Mouse (Mus musculus) mouse embryonic stem cell (cell line): Measurements from ENCODE around the gene Zfp365.

Experiments used
- in situ Hi-C, 2 experiments: fragments of 300-500 bp; cut with MboI; formaldehyde crosslinking; loops; 1 replicate in 1 of 2; 3 replicates in 1 of 2; pipeline ENCODE4 v1.14.3; 2019 to 2020; ENCODE audit warnings: low sequenced_read_pairs in 2 of 2, low pct_unique_long_range_greater_than_20kb in 1 of 2, mixed read lengths in 1 of 2; ENCODE audit not compliant: unreplicated experiment in 1 of 2

The Zfp365 gene

GRCm38 (mm10) chr10:67911447-67912336, 770 bp downstream of the Zfp365 start:
- in situ Hi-C loops, result no loop called here

GRCm38 (mm10) chr10:67907931-67908330, 4.5 kb downstream of the Zfp365 start:
- in situ Hi-C loops, result no loop called here

GRCm38 (mm10) chr10:67906926-67907325, 5.5 kb downstream of the Zfp365 start:
- in situ Hi-C loops, result no loop called here

- in situ Hi-C loops, result no loop called here
Measured at GRCm38 (mm10) chr10:67906063-67906462, 6.4 kb downstream of the Zfp365 start.

GRCm38 (mm10) chr10:67903387-67903786, 9.1 kb downstream of the Zfp365 start:
- in situ Hi-C loops, result no loop called here

GRCm38 (mm10) chr10:67901179-67901578, 11.3 kb downstream of the Zfp365 start:
- in situ Hi-C loops, result no loop called here

GRCm38 (mm10) chr10:67898949-67899675, 13.3 kb downstream of the Zfp365 start:
- in situ Hi-C loops, result no loop called here

- in situ Hi-C loops, result no loop called here
Measured at GRCm38 (mm10) chr10:67898355-67898935, 14.0 kb downstream of the Zfp365 start.

- in situ Hi-C loops, result no loop called here
Measured at GRCm38 (mm10) chr10:67897281-67897680, 15.2 kb downstream of the Zfp365 start.

- in situ Hi-C loops, result no loop called here
Measured at GRCm38 (mm10) chr10:67894683-67895082, 17.8 kb downstream of the Zfp365 start.

GRCm38 (mm10) chr10:67894059-67894458, 18.4 kb downstream of the Zfp365 start:
- in situ Hi-C loops, result no loop called here

GRCm38 (mm10) chr10:67893226-67893625, 19.2 kb downstream of the Zfp365 start:
- in situ Hi-C loops, result no loop called here

GRCm38 (mm10) chr10:67891126-67891525, 21.3 kb downstream of the Zfp365 start:
- in situ Hi-C loops, result no loop called here

- in situ Hi-C loops, result no loop called here
Measured at GRCm38 (mm10) chr10:67887971-67888370, 24.5 kb downstream of the Zfp365 start.

- in situ Hi-C loops, result no loop called here
Measured at GRCm38 (mm10) chr10:67880692-67881091, 31.8 kb downstream of the Zfp365 start.

- in situ Hi-C loops, result no loop called here
Measured at GRCm38 (mm10) chr10:67871811-67872210, 40.7 kb downstream of the Zfp365 start.

GRCm38 (mm10) chr10:67868234-67868633, 44.2 kb downstream of the Zfp365 start:
- in situ Hi-C loops, result no loop called here

GRCm38 (mm10) chr10:67865841-67866240, 46.6 kb downstream of the Zfp365 start:
- in situ Hi-C loops, result no loop called here

GRCm38 (mm10) chr10:67865063-67865462, 47.4 kb downstream of the Zfp365 start:
- in situ Hi-C loops, result no loop called here
